Mouse (Mus musculus) layer of hippocampus, adult 2 months (tissue): ENCODE measurements around the gene Proz. TPM values are rescaled to one million over a fixed set of nuclear protein-coding genes. Genes with fewer than 3 reads are reported as not detected.

ENCODE experiments used
- DNase-seq, 2 experiments: peaks; one replicate each; pipeline ENCODE4 v3.0.0; 2022; ENCODE audit warnings: low spot score in 2 of 2
- H3K27ac ChIP-seq: fragments of 200-600 bp; 2 replicates; pipeline ENCODE4 v1.8.1; 2022
- H3K4me3 ChIP-seq: fragments of 200-600 bp; 2 replicates; pipeline ENCODE4 v1.8.1; 2022; ENCODE audit warnings: mild to moderate bottlenecking
- CTCF ChIP-seq: fragments of 200-600 bp; conservative IDR thresholded peaks from 2 replicates; pipeline ENCODE4 v1.8.1; 2022; ENCODE audit warnings: antibody characterized with exemption, mild to moderate bottlenecking, moderate library complexity
- total RNA-seq, 2 experiments: library from RNA; stranded (reverse); gene quantifications; 2 replicates each; pipeline ENCODE4 v1.2.3; 2021

The Proz gene
- total RNA-seq, 2 experiments from 2014 or later, result not detected

- no peak for DNase-seq
- Histone ChIP-seq H3K27ac (no peak overlapping the region), H3K4me3 (no peak overlapping the region)
- no peak for TF ChIP-seq CTCF
Observed at GRCm38 (mm10) chr8:13113232-13113631, 52.5 kb downstream of the Proz start.

GRCm38 (mm10) chr8:13117096-13117495 is 56.4 kb downstream of the Proz start:
- Histone ChIP-seq H3K27ac (no peak overlapping the region), H3K4me3 (no peak overlapping the region)
- no peak for TF ChIP-seq CTCF
- no peak for DNase-seq

GRCm38 (mm10) chr8:13118516-13118915 is 57.8 kb downstream of the Proz start:
- DNase-seq, result no peak
- no peak overlapping the region for H3K27ac ChIP-seq
- no peak for TF ChIP-seq CTCF
- H3K4me3 ChIP-seq, result no peak overlapping the region

GRCm38 (mm10) chr8:13120882-13121665 is 60.4 kb downstream of the Proz start:
- no peak for DNase-seq
- TF ChIP-seq CTCF, result no peak
- H3K4me3 ChIP-seq, result no peak overlapping the region
- no peak overlapping the region for H3K27ac ChIP-seq

GRCm38 (mm10) chr8:13122887-13123421 is 62.2 kb downstream of the Proz start:
- TF ChIP-seq CTCF, result no peak
- no peak overlapping the region for H3K27ac ChIP-seq
- no peak for DNase-seq
- H3K4me3 ChIP-seq, result no peak overlapping the region

- DNase-seq, result no peak
- no peak for TF ChIP-seq CTCF
- Histone ChIP-seq H3K4me3 (no peak overlapping the region), H3K27ac (no peak overlapping the region)
Observed at GRCm38 (mm10) chr8:13124897-13125296, 64.2 kb downstream of the Proz start.

Other genes starting within 250 kb of the Proz start
- 100 to 1,000 TPM; 225 to 238 TPM for gene Mcf2l, start 187.1 kb upstream of the Proz start, total RNA-seq
- gene F7, start 34.9 kb upstream of the Proz start, total RNA-seq, result under 1 TPM in 1 of 2 experiments, not detected in 1; 0.20 TPM
- not detected for gene F10, start 23.6 kb upstream of the Proz start, total RNA-seq
- gene Pcid2, start 44.5 kb downstream of the Proz start, total RNA-seq, result 10 to 100 TPM; 28.2 to 30.7 TPM
- 10 to 100 TPM; 60.1 to 60.8 TPM for gene Cul4a, start 44.7 kb downstream of the Proz start, total RNA-seq
- 100 to 1,000 TPM; 241 to 248 TPM for gene Lamp1, start 98.2 kb downstream of the Proz start, total RNA-seq
- 1 to 10 TPM; 4.0 to 4.1 TPM for gene Grtp1, start 139.7 kb downstream of the Proz start, total RNA-seq
- 1 to 10 TPM in 1 of 2 experiments, under 1 TPM in 1; 0.67 to 1.1 TPM for gene Adprhl1, start 193.2 kb downstream of the Proz start, total RNA-seq
- 10 to 100 TPM; 36.4 to 40.1 TPM for gene Dcun1d2, start 227.2 kb downstream of the Proz start, total RNA-seq
- 10 to 100 TPM; 42.8 to 42.9 TPM for gene Tmco3, start 227.3 kb downstream of the Proz start, total RNA-seq